Mouse (Mus musculus) forebrain, embryonic 15.5 days (tissue): ENCODE measurements around the gene Ikzf1. TPM values are rescaled to one million over a fixed set of nuclear protein-coding genes. Genes with fewer than 3 reads are reported as not detected.

ENCODE experiments used
- ATAC-seq: fragments of 200-750 bp; cut with Nextera tagmentation; replicated peaks from 2 replicates; pipeline ENCODE4 v1.8.0; 2017; ENCODE audit warnings: mild to moderate bottlenecking, moderate TSS enrichment, moderate library complexity
- H3K27ac ChIP-seq: fragments of 300-500 bp; sonication (generic); replicated peaks from 2 replicates; pipeline ENCODE4 v1.5.1; 2015; ENCODE audit warnings: mild to moderate bottlenecking, inconsistent platforms
- H3K27me3 ChIP-seq: fragments of 300-500 bp; sonication (generic); 2 replicates; pipeline ENCODE4 v1.6.1; 2015; ENCODE audit warnings: inconsistent platforms
- H3K36me3 ChIP-seq: fragments of 300-500 bp; sonication (generic); 2 replicates; pipeline ENCODE4 v1.6.1; 2015; ENCODE audit warnings: mild to moderate bottlenecking, inconsistent platforms
- H3K4me1 ChIP-seq: fragments of 300-500 bp; sonication (generic); 2 replicates; pipeline ENCODE4 v1.6.1; 2015; ENCODE audit warnings: inconsistent platforms
- H3K4me2 ChIP-seq: fragments of 300-500 bp; sonication (generic); replicated peaks from 2 replicates; pipeline ENCODE4 v1.6.1; 2015; ENCODE audit warnings: mild to moderate bottlenecking, inconsistent platforms
- H3K4me3 ChIP-seq: fragments of 300-500 bp; sonication (generic); 2 replicates; pipeline ENCODE4 v1.5.1; 2015; ENCODE audit warnings: mild to moderate bottlenecking, inconsistent platforms
- H3K9ac ChIP-seq: fragments of 300-500 bp; sonication (generic); replicated peaks from 2 replicates; pipeline ENCODE4 v1.6.1; 2015; ENCODE audit warnings: mild to moderate bottlenecking, inconsistent platforms
- H3K9me3 ChIP-seq: fragments of 300-500 bp; sonication (generic); 2 replicates; pipeline ENCODE4 v1.6.1; 2016; ENCODE audit warnings: inconsistent platforms
- WGBS: fragments of 180-500 bp; shearing (Covaris S2); methylation state at CpG from one replicate; pipeline ENCODE4 v1.1.7; 2015; ENCODE audit warnings: mixed read lengths; 5-methylcytosine and 5-hydroxymethylcytosine counted together
- polyA plus RNA-seq: library from polyadenylated mRNA; unstranded; fragments of >200 nt; fragmentation: Nextera tagmentation; extraction: Ambion mirVana; gene quantifications from 2 replicates; pipeline ENCODE4 v1.2.1, GENCODE M21; 2015

Gene Ikzf1
- polyA plus RNA-seq, 1 experiment from 2014 or later = 2.4 TPM

- peak within 1 kb of the TSS; percentile 88 for H3K9ac ChIP-seq
- H3K9me3 ChIP-seq = no peaks in the 10 kb centered on the region
- peak within 1 kb of the TSS; percentile 96 for H3K27ac ChIP-seq
- H3K4me2 ChIP-seq = peak within 1 kb of the TSS; percentile 78
- no peaks in the 10 kb centered on the region for H3K27me3 ChIP-seq
- peaks cover 14% of the 10 kb centered on the region for H3K4me1 ChIP-seq
- WGBS = under 1% methylated on average over 53 of the region's 53 CpGs
- H3K36me3 ChIP-seq = 0 out of 2 replicates have a peak, but pooled peaks cover 2% of the 10 kb centered on the region
- peak; percentile 96 for ATAC-seq
- H3K4me3 ChIP-seq = peak within 1 kb of the TSS; percentile 62
Measured at GRCm38 (mm10) chr11:11808820-11809403, 124.1 kb downstream of the Ikzf1 start, which contains the start of gene Fignl1. TSS of gene Fignl1 (minus strand) at chr11:11808962.

- Histone ChIP-seq H3K9me3 (no peaks in the 10 kb centered on the region), H3K36me3 (0 out of 2 replicates have a peak, but pooled peaks cover 2% of the 10 kb centered on the region), H3K4me1 (peaks cover 14% of the 10 kb centered on the region), H3K27me3 (no peaks in the 10 kb centered on the region), H3K9ac (peak overlapping the region; percentile 88), H3K4me2 (peak overlapping the region; percentile 78), H3K27ac (peak overlapping the region; percentile 96), H3K4me3 (peak overlapping the region; percentile 62)
- 4% methylated on average over 11 of the region's 11 CpGs for WGBS
- peak; percentile 40 for ATAC-seq
Measured at GRCm38 (mm10) chr11:11809404-11810175, 124.8 kb downstream of the Ikzf1 start.

- Histone ChIP-seq H3K27me3 (no peaks in the 10 kb centered on the region), H3K4me1 (peaks cover 14% of the 10 kb centered on the region), H3K9ac (peak overlapping the region; percentile 46), H3K27ac (no peak overlapping the region), H3K9me3 (no peaks in the 10 kb centered on the region), H3K4me3 (no peak overlapping the region), H3K4me2 (peak overlapping the region; percentile 39), H3K36me3 (no peaks in the 10 kb centered on the region)
- 0 out of 2 replicates have a peak, but pooled peaks have one; percentile 18 for ATAC-seq
- WGBS = 20% methylated on average over 9 of the region's 9 CpGs
Measured at GRCm38 (mm10) chr11:11811906-11812480, 127.2 kb downstream of the Ikzf1 start.

- Histone ChIP-seq H3K4me3 (no peak overlapping the region), H3K36me3 (no peaks in the 10 kb centered on the region), H3K4me1 (peaks cover 1% of the 10 kb centered on the region; the same call in 1 of the 2 replicates), H3K27ac (no peak overlapping the region), H3K9ac (no peak overlapping the region), H3K9me3 (no peaks in the 10 kb centered on the region), H3K27me3 (no peaks in the 10 kb centered on the region), H3K4me2 (no peak overlapping the region)
- no peak for ATAC-seq
- WGBS = 50% methylated on average over 3 of the region's 3 CpGs
Measured at GRCm38 (mm10) chr11:11815737-11816136, 130.9 kb downstream of the Ikzf1 start.

GRCm38 (mm10) chr11:11818797-11819196 lies 134.0 kb downstream of the Ikzf1 start:
- no peaks in the 10 kb centered on the region for H3K36me3 ChIP-seq
- no peak overlapping the region for H3K4me2 ChIP-seq
- no peak for ATAC-seq
- peaks cover 22% of the 10 kb centered on the region for H3K4me1 ChIP-seq
- H3K9ac ChIP-seq = no peak overlapping the region
- H3K9me3 ChIP-seq = no peaks in the 10 kb centered on the region
- H3K4me3 ChIP-seq = no peak overlapping the region
- H3K27ac ChIP-seq = no peak overlapping the region
- 92% methylated on average over 6 of the region's 6 CpGs for WGBS
- H3K27me3 ChIP-seq = no peaks in the 10 kb centered on the region

GRCm38 (mm10) chr11:11819206-11819605 lies 134.4 kb downstream of the Ikzf1 start:
- Histone ChIP-seq H3K4me2 (no peak overlapping the region), H3K4me3 (no peak overlapping the region), H3K27me3 (no peaks in the 10 kb centered on the region), H3K27ac (no peak overlapping the region), H3K9ac (no peak overlapping the region), H3K4me1 (peaks cover 22% of the 10 kb centered on the region), H3K36me3 (no peaks in the 10 kb centered on the region), H3K9me3 (no peaks in the 10 kb centered on the region)
- 97% methylated on average over 5 of the region's 5 CpGs for WGBS
- no peak for ATAC-seq

- Histone ChIP-seq H3K4me3 (no peak overlapping the region), H3K9ac (no peak overlapping the region), H3K36me3 (no peaks in the 10 kb centered on the region), H3K4me1 (peaks cover 31% of the 10 kb centered on the region), H3K27me3 (no peaks in the 10 kb centered on the region), H3K27ac (0 out of 2 replicates have a peak overlapping the region, but pooled peaks have one; percentile 11), H3K4me2 (no peak overlapping the region), H3K9me3 (no peaks in the 10 kb centered on the region)
- WGBS = 2% methylated on average over 2 of the region's 2 CpGs
- peak; percentile 65 for ATAC-seq
Measured at GRCm38 (mm10) chr11:11820251-11820650, 135.4 kb downstream of the Ikzf1 start.

GRCm38 (mm10) chr11:11820737-11821136 lies 135.9 kb downstream of the Ikzf1 start:
- H3K9me3 ChIP-seq = no peaks in the 10 kb centered on the region
- 66% methylated on average over 3 of the region's 3 CpGs for WGBS
- ATAC-seq = peak; percentile 9; the same call in 1 of the 2 replicates
- peaks cover 32% of the 10 kb centered on the region for H3K4me1 ChIP-seq
- H3K27ac ChIP-seq = peak overlapping the region; percentile 11; the same call in 1 of the 2 replicates
- H3K36me3 ChIP-seq = no peaks in the 10 kb centered on the region
- no peak overlapping the region for H3K4me2 ChIP-seq
- no peaks in the 10 kb centered on the region for H3K27me3 ChIP-seq
- H3K4me3 ChIP-seq = no peak overlapping the region
- H3K9ac ChIP-seq = no peak overlapping the region

- H3K4me3 ChIP-seq = peak overlapping the region; percentile 23
- H3K27me3 ChIP-seq = no peaks in the 10 kb centered on the region
- peak; percentile 84 for ATAC-seq
- no peaks in the 10 kb centered on the region for H3K9me3 ChIP-seq
- H3K9ac ChIP-seq = peak overlapping the region; percentile 37
- H3K36me3 ChIP-seq = no peaks in the 10 kb centered on the region
- 5% methylated on average over 15 of the region's 16 CpGs for WGBS
- H3K4me2 ChIP-seq = peak overlapping the region; percentile 41
- H3K4me1 ChIP-seq = peaks cover 32% of the 10 kb centered on the region
- peak overlapping the region; percentile 57 for H3K27ac ChIP-seq
Measured at GRCm38 (mm10) chr11:11821387-11821975, 136.7 kb downstream of the Ikzf1 start.
